Mouse (Mus musculus) thymus, adult 2 months (tissue): Measurements from ENCODE around the gene Plxnc1. TPM values are rescaled to one million over a fixed set of nuclear protein-coding genes. Genes with fewer than 3 reads are reported as not detected.

Experiments
- DNase-seq: peaks from one replicate; pipeline ENCODE4 v3.0.0; 2021
- H3K27ac ChIP-seq: fragments of 200-500 bp; 2 replicates; pipeline ENCODE4 v1.5.1; 2012; ENCODE audit warnings: low read length, control low read depth; ENCODE audit not compliant: control insufficient read depth, insufficient read depth
- H3K27me3 ChIP-seq: fragments of 200-500 bp; 2 replicates; pipeline ENCODE4 v1.6.1; 2012; ENCODE audit warnings: mild to moderate bottlenecking, low read length, moderate library complexity, mixed read lengths; ENCODE audit not compliant: control insufficient read depth, insufficient read depth
- H3K36me3 ChIP-seq: fragments of 200-500 bp; 2 replicates; pipeline ENCODE4 v1.6.1; 2012; ENCODE audit warnings: mild to moderate bottlenecking, low read length, moderate library complexity; ENCODE audit not compliant: control insufficient read depth, insufficient read depth
- H3K4me1 ChIP-seq: fragments of 200-500 bp; replicated peaks from 2 replicates; pipeline ENCODE4 v1.6.1; 2012; ENCODE audit warnings: low read length; ENCODE audit not compliant: control insufficient read depth, insufficient read depth
- H3K4me3 ChIP-seq: fragments of 200-500 bp; 2 replicates; pipeline ENCODE4 v1.5.1; 2012; ENCODE audit warnings: mild to moderate bottlenecking, low read length, control low read depth, moderate library complexity; ENCODE audit not compliant: control insufficient read depth, insufficient read depth
- CTCF ChIP-seq: fragments of 200-500 bp; IDR thresholded peaks from 2 replicates; pipeline ENCODE4 v1.5.1; 2012; ENCODE audit warnings: mild to moderate bottlenecking, control low read depth, low read length, moderate library complexity, borderline replicate concordance; ENCODE audit not compliant: control insufficient read depth, poor library complexity, insufficient read depth; ENCODE audit errors: extremely low read depth
- POLR2A ChIP-seq: fragments of 200-500 bp; IDR thresholded peaks from 2 replicates; pipeline ENCODE4 v1.6.1; 2012; ENCODE audit warnings: mild to moderate bottlenecking, low read length, control low read depth, moderate library complexity; ENCODE audit not compliant: control insufficient read depth, poor library complexity, insufficient read depth; ENCODE audit errors: extremely low read depth
- WGBS: fragments of 180-500 bp; shearing (Covaris S2); methylation state at CpG from one replicate; pipeline ENCODE4 v1.1.7; 2018; 5-methylcytosine and 5-hydroxymethylcytosine counted together
- polyA plus RNA-seq: library from polyadenylated mRNA; depleted of rRNA; stranded (reverse); fragments of >200 nt; gene quantifications from 2 replicates; pipeline ENCODE4 v1.2.3, GENCODE M21; 2012

Plxnc1 gene
- polyA plus RNA-seq, 1 experiment, result 8.7 TPM

GRCm38 (mm10) chr10:94827890-94828733 is 116.5 kb downstream of the Plxnc1 start:
- peak overlapping the region; percentile 43 for H3K4me3 ChIP-seq
- H3K36me3 ChIP-seq, result no peaks in the 10 kb centered on the region
- 6% methylated on average over 14 of the region's 14 CpGs for WGBS
- peaks cover 26% of the 10 kb centered on the region for H3K4me1 ChIP-seq
- H3K27me3 ChIP-seq, result no peaks in the 10 kb centered on the region
- DNase-seq, result peak; percentile 57
- TF ChIP-seq POLR2A (no peak), CTCF (no peak)
- peak overlapping the region; percentile 70 for H3K27ac ChIP-seq

- Histone ChIP-seq H3K27ac (peak overlapping the region; percentile 70; the same call in 1 of the 2 replicates), H3K4me1 (peaks cover 26% of the 10 kb centered on the region), H3K36me3 (no peaks in the 10 kb centered on the region), H3K27me3 (no peaks in the 10 kb centered on the region), H3K4me3 (no peak overlapping the region)
- 70% methylated on average over 10 of the region's 10 CpGs for WGBS
- TF ChIP-seq CTCF (no peak), POLR2A (no peak)
- DNase-seq, result peak; percentile 10
These were observed 117.3 kb downstream of the Plxnc1 start for GRCm38 (mm10) chr10:94827325-94827724.

- no peak for DNase-seq
- TF ChIP-seq CTCF (no peak), POLR2A (no peak)
- Histone ChIP-seq H3K27ac (no peak overlapping the region), H3K36me3 (no peaks in the 10 kb centered on the region), H3K4me1 (peaks cover 26% of the 10 kb centered on the region), H3K27me3 (no peaks in the 10 kb centered on the region), H3K4me3 (no peak overlapping the region)
- WGBS, result 96% methylated on average over 12 of the region's 12 CpGs
These were observed 118.2 kb downstream of the Plxnc1 start for GRCm38 (mm10) chr10:94826436-94826835.

- no peak for DNase-seq
- Histone ChIP-seq H3K4me3 (no peak overlapping the region), H3K4me1 (peaks cover 26% of the 10 kb centered on the region), H3K27ac (no peak overlapping the region), H3K27me3 (no peaks in the 10 kb centered on the region), H3K36me3 (no peaks in the 10 kb centered on the region)
- TF ChIP-seq POLR2A (no peak), CTCF (no peak)
- WGBS, result 95% methylated on average over 2 of the region's 2 CpGs
These were observed 118.7 kb downstream of the Plxnc1 start for GRCm38 (mm10) chr10:94825951-94826350.

GRCm38 (mm10) chr10:94823971-94824760 is 120.5 kb downstream of the Plxnc1 start:
- DNase-seq, result no peak
- Histone ChIP-seq H3K4me1 (peaks cover 18% of the 10 kb centered on the region), H3K36me3 (no peaks in the 10 kb centered on the region), H3K27ac (no peak overlapping the region), H3K4me3 (no peak overlapping the region), H3K27me3 (no peaks in the 10 kb centered on the region)
- WGBS, result 80% methylated on average over 11 of the region's 11 CpGs
- no peak for TF ChIP-seq CTCF
- no peak for TF ChIP-seq POLR2A
